Mouse (Mus musculus) c-Kit-negative CD71-positive TER-119-positive erythroid progenitor cells, embryonic 14.5 days (primary cell): ENCODE measurements around the gene Teddm1b.
"Not testable (repeated sequence)": the region's sequence is repeated elsewhere in the genome, so short reads cannot be mapped to it uniquely, and the experiment has no call there.

Experiments
- DNase-seq: peaks from one replicate; pipeline ENCODE4 v3.0.0-alpha.2; 2013; ENCODE audit warnings: low read depth, low spot score

The Teddm1b gene

DNA sequence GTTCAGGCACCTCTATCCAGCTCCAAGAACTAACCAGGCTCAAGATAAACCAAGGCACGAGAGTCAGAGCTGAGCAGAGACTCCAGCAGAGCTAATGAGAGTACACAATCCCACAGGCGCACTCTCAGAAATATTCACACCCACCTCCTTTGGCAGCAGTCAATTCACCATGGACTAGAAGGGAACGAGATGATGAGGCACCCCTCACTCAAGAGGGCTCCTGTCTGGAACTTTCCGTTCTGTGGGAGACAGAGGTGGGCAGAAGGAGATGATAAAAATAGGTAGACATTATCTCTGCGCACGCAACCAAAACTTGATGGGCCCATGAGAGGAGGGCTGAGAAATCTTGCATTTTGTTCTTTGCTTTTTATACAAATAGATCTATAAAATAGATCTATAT, at the start of gene Teddm1b:
Gene Teddm1b, plus strand, starts transcription at position 301 of the 400 bp plus-strand sequence.
- no peak for DNase-seq

DNA sequence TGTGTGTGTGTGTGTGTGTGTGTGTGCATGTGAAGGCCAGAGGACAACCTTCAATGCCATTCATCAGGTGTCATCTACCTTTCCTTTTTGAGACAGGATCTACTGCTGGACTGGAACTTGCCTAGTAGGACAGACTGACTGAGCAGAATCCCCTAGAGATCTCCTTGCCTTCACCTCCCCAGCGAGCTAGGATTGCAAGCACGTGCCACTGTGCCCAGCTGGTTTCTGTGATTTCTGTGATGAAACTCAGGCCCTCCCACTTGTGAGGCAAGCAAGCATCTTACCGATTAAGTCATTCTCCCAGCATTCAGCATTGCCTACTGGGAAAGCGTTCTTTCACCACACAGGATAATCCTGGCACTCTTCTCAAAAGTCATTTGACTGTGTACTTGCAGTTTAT, 43.4 kb upstream of the Teddm1b start:
- DNase-seq, result no peak

DNA sequence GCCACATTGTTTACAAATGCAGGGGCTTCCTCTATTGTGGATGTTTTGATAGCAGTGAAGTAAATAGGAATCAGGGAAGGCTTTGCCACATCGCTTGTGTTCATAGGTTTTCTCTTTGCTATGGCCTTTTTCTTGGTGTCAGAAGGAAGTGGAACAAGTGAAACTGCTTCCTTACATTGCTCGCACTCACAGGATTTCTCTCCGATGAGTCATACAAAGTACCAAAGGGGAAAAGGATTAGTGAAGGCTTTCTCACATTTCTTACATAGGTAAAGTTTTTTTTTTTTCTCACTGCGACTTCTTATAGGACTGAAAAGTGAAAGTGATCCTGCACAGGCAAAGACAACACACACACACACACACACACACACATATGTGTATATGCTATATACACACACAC, 38.1 kb upstream of the Teddm1b start:
- DNase-seq, result no peak

DNA sequence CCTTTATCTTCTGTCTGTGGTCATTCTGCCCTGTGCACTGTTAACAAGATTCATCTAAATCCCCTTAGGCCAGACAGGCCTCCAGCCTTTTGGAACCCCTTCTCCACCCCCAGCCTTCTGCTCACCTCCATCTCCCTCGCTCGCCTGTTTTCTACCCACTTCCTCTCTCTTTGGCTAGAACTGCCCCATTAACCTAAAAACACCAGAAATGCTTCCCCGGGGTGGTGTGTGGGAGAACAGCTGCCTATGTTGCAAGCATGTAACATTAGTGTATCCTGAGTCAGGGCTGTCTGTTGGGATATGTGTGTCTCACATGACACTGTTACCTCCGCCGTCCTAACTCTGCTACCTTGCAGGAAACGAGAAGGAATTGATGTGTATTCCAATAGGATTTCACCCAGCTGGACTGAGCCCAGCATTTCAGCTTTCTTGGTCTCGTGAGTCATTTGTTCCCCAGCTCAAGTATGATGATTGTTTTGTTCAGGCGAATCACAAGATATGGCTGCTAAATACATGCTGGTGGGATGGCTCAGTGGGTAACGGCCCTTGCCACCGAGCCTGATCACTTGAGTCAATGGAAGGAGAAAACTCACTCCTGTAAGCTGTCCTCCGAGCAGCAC, 31.9 kb upstream of the Teddm1b start:
- DNase-seq, result no peak

DNA sequence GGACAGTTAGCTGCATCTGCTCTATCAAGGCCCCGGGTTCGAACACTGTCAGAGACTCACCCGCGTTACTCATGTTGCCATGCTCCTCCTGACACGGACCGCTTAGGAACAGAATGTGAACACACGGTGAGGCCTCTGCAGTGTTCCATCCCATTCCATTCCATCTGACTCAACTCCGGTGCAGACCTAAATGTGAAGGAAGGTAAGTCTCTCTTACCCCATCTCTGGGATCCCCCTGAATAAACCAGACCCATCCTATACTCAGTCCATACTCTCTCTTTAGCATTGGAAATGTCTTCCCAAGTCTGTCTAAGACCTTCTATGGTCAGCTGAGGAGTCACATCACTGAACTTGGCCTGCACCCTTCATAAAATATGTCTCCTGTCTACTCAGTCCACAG, 30.1 kb upstream of the Teddm1b start, which contains the start of gene Rgsl1:
Gene Rgsl1, minus strand, starts transcription at position 101 of the 400 bp plus-strand sequence.
- DNase-seq, result no peak

DNA sequence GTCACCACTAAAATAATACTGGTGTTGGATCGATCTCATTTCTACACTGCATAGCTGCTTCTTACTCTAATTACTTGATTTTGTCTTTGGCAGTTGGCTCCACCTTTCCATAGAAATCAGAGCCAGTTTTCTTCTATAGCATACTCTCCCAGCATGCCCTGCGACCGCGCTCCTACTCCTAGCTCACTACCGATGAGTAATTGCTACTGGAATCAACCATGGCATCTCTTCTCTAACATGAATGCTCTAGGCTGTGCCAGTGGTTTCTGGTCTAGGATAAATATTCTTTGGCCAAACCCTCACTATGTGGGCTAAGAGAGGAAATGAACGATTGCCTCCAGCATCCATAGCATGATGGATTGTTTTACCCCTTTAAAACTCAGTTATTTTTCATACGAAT, 27.7 kb upstream of the Teddm1b start:
- DNase-seq, result no peak

DNA sequence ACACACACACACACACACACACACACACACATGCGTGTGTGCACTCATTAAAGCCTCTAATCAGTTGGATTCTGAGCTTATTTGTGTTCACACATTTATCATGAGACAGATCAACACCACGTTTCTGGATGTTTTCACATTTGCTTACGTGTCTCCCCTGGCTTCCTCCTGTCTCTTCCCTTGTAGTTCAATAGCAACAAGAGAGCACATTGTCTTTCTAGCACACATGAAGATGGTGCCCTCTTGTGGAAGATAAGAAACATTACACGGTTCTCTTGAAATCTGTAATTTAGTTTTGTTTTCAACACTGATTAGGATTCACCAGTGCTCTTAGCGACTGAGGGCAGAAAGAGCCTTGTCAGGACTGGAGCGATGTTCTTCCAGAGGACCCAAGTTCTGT, 27.3 kb upstream of the Teddm1b start:
- no peak for DNase-seq

DNA sequence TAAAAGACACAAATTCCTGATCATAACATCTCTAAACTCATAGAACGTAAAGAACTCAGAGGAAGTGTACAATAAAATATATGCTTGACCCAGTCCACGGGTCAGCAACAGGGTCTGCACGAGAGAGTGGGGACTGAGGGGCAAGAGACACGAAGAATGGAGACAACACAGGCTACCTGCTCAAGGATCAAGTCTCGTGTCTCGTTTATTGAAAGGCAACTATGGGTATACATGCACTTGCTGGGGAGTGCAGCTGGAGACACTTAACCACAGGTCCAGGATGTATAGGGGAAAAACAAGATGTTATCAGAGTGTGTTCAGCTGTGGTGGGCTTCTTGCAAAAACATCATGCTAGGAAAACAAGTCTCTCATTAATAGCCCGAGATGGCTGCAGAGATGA, 21.4 kb upstream of the Teddm1b start:
- DNase-seq, result not testable (repeated sequence)

DNA sequence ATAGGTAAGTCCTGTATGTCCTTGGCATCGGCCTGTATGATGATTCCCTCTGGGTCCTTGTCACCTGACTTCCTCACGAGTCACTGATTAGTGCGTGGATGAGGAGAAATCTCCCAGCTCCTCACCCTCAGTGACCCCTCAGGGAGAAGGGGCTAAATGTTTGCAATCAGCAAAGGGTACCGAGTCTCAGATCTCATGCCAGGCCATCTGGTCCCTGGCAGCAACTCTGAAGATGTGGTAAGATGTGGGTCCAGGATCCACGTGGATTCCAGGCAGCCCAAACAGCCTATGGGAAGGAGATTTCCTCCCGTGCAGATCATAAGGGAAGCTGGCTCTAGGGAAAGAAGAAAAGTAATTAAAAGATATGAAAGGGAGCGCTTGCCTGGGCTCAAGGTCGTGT, 18.2 kb upstream of the Teddm1b start:
- DNase-seq, result no peak

DNA sequence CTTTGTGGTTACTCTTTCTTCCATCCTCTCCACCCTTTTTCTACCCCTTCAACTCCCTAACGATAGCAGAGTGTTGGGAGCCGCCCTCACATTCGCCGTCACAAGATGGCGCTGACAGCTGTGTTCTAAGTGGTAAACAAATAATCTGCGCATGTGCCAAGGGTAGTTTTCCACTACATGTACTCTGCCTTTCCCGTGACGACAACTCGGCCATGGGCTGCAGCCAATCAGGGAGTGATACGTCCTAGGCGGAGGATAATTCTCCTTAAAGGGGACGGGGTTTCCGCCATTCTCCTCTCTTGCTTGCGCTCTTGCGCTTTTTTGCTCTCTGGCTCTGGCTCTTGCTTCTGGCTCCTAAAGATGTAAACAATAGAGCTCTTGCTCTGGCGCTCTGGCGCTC, 6.2 kb downstream of the Teddm1b start:
- DNase-seq, result not testable (repeated sequence)

DNA sequence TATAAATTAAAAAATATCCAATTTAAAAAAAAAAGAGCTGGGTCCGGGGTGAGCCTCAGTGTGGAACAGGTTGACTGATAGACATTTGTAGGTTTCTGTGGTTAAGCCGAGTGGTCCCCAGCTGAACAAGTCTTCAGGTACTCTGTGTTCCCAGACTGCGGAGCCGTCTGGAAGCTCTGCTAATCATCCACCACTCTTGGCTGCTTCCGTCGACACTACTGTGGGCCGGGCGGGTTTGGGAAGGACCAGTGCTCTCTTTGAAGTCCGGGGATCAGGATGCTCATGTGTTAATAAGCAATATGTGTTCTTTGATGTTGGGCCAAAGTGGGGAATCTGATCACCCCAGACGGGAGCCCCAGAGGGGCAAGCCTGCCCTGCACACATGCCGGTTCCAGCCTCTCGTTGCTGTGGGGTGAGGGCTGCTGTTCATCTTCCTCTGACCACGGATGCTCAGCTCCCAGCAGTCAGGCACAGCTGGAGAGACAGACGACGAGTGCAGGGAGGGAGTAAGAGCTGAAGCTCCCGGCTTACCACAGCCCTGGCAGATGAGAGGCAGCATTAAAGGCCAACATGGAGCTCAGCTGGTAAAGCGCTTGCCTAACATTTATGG, 12.0 kb downstream of the Teddm1b start:
- no peak for DNase-seq

DNA sequence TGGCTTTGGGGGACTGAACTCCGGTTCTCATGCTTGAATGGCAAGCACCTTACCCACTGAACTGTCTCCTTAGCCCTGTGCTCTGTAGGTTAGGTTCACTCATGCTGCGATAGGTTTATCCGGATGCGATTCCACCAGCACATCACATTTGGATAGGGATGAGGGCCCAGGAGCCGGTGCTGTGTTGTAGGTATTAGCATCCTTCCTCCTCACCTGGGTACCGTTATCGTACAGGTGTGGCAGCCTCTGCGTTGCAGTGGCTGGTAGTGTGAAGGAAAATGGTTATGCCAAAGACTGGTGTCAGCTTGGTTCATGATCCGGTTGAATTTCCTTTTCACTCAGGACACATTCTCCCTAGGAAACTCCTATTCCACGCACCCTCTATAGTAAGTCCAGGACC, 16.0 kb downstream of the Teddm1b start:
- no peak for DNase-seq

DNA sequence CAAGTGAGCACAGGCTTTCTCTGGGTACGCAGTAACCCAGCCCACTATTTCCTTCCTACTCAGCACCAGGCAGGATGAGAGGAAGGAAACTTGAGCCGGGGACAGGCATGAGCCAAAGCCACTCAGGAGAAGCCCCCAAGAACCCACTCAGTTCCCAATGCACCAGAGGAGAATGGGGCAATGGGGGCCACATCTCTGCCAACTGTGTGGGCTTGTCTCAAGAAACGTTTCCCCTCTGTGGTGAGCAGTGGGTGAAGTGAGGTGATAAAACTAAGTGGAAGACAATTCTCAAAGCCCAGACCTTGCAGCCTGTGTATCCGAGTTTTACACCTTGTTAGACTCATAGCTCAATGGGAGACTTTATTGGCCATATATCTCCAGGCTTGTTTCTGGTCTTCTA, 17.3 kb downstream of the Teddm1b start, which contains the start of gene Teddm1a:
Gene Teddm1a, plus strand, starts transcription at position 301 of the 400 bp plus-strand sequence.
- no peak for DNase-seq

DNA sequence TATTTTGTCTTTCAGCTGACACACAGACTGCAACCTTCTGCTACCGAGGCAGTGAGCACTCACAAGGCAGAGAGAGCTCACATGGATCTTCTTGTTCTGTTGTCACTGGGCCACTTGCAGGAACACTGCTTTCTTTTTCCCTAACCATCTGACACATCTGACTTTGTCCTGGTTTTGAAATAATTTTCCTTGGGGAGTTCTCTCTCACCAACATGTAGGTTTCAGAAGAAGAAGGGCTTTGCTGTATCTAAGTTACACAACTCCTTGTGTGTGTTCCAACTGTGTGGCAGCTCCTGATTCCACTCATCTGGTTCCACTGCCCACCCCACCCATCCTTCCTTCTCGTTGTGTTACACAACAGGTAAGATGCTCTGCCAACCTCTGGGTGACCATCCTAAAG, 19.6 kb downstream of the Teddm1b start:
- DNase-seq, result no peak

DNA sequence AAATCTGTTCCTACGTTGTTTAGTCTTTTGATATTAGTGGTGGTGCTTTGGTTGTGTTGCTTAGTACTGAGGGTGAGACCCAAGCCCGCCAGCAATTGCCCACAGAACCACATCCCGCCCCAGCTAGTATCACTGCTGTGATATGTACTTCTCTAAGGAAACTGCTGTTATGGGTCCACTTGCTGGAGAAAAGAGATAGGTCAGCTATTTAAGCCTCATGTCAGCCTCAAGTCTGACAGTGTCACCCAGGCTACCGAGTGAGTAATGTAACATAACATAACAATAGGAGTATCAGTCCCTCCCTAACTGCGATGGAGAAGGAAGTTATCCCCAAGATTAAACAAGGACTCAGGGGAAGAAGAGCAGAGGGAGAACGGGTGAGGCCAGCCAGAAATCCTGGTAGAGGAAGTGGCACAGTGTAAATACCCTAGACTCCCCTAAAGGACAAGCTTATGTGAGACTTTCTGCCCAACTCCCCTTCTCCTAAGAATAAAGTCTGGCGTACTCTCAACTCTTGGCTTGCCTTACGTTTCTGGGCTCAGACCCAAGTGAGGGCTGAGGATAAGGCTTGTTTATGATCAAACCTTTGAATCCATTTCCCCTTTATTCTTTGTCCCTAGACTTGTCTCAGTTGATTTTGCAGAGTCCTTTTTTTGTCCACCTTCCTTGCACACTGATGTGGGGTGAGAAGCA, 20.2 kb downstream of the Teddm1b start:
- no peak for DNase-seq

DNA sequence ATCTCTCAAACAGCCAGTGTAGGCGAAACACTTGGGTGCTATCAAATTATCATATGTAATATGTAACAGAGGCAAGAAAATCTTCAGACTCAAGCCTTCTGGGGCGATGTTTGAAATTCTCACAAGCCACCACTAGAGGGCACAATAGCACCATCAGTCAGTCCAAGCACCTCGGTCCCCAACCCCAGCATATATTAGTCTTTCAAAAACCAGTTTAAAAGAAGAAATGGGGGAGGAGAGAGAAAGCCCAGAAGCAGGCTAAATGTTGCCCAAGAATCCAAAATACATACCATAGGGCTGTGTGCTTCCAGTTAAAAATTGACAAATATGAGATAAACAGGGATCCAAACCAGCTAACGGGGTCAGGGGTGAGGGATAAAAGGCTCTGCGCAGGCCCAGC, 20.8 kb downstream of the Teddm1b start:
- DNase-seq, result peak; percentile 63

DNA sequence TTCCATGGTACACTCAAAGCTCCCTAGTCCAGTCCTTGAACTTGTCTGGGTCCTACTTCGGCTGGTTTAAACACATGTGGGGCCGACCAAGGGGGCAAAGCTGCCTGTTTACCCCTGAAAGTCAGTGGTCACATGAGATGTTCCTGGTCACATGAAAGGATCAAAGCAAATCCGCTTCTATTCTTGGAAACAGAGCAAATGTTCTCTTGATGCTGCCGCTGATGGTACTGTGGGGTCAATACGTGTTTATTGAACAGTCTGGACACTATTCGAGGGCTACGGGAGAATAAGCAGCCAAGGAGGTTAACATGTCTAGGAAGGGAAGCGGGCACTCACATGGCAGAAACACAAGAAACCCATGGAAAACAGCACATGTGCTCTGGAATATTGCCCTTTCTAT, 23.1 kb downstream of the Teddm1b start:
- DNase-seq, result no peak

DNA sequence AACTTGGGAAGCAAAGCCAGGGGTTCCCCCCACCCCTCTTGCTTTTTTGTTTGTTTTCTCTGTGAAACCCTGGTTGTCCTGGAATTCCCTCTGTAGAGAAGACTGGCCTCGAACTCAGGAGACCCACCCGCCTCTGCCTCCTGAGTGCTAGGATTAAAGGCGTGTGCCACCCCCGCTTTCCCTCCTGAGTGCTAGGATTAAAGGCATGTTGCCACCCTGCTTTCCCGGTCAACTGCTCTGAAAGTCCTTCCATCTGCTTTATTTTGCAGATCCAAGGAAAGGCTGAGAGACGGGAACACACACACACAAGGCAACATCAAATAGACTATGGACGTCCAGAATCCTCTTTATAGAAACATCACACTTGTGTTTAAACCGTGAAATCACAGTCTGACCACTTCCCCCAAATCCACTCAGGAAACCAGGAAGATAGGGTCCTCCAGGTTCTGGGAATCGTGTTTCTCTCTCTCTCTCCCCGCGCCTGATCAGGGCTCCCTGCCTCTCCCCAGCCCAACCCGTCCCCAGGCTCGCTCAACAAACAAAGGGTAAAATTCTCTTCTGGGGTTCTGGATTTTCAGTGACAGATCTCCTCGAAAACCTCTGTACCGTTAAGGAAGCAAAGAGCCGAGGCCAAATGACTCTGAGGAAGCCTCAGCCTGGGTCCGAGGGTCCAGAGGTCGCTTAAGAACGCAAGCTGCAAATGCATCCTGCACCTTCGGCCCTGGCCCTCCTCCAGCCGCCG, 25.0 kb downstream of the Teddm1b start:
- DNase-seq, result no peak

DNA sequence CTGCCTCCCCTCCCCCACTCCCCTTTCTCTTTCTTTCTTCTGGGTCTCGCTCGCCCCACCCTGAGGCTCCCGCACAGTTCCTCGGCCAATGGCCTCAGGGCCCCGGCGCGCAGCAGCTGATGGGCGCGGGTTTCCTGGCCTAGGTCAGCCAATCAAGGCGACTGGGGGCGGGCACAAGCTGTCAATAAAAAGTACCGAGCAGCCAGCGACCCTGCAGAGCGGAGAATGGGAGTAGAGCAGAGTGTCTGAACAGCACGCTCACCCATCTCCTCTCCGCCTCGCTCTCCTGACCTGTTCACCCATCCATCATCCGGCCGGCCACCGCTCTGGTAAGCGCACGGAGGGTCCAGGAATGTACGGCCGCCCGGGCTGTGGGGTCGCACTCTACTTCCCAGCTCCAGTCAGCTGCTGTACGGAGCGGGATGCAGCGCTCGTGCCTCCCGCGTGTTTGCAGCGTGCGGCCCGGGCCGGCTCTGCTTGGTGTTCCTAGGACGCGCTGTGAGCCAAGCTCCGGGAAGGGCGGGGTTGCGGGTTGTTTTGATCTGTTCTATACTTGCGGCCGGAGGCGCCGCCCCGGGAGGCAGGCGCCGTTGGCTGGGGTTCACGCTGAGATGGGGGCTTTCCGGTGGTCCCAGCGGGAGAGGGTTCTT, 25.7 kb downstream of the Teddm1b start, which contains the start of the genes Glul and Teddm2:
Gene Glul, plus strand, starts transcription at position 214 of the 650 bp plus-strand sequence.
Gene Teddm2, minus strand, starts transcription at position 498 of the 650 bp plus-strand sequence.
- DNase-seq, result peak; percentile 81

DNA sequence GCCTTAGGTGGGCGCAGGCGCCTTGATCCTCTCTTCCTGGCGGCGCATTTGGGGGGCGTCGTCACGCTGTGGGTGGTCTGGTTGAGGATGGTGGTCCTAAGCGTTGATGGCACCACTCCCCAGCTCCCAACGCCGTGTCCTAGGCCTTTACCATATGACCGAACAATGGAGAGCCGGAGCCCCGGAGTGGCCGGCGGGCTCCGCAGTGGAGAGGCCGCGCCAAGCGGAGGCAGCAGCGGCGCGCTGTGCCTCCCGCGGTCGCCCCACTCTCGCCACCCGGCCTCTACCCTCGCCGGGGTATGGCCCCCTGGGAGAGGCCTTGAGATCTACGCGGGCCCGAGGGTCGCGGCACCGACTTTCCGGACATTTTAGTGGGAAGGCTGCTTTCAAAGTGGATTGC, 26.2 kb downstream of the Teddm1b start:
- peak; percentile 16 for DNase-seq
